Mouse (Mus musculus) megakaryocyte, embryonic 14.5 days (primary cell): ENCODE measurements at regions not wholly inside any gene's neighbourhood (a gene's known extent, or its start where the extent isn't known, plus 50 kb on each side); places are given as distances from the start of the nearest gene placed in this dataset.

Source experiments
- H3K27me3 ChIP-seq: replicated peaks from 2 replicates; pipeline ENCODE3; 2012; ENCODE audit warnings: inconsistent platforms
- H3K36me3 ChIP-seq: replicated peaks from 2 replicates; pipeline ENCODE3; 2012; ENCODE audit warnings: low read length, inconsistent platforms, mixed read lengths
- H3K4me1 ChIP-seq: 2 replicates; pipeline ENCODE4 v1.6.1; 2012; ENCODE audit warnings: inconsistent platforms
- H3K4me3 ChIP-seq: replicated peaks from 2 replicates; pipeline ENCODE3; 2012; ENCODE audit warnings: moderate library complexity, mild to moderate bottlenecking, inconsistent platforms
- H3K9me3 ChIP-seq: 2 replicates; pipeline ENCODE4 v1.6.1; 2012; ENCODE audit warnings: inconsistent platforms
- FLI1 ChIP-seq: IDR thresholded peaks from 2 replicates; pipeline ENCODE4 v1.6.1; 2012; ENCODE audit warnings: low read length, inconsistent platforms, mixed read lengths
- GATA1 ChIP-seq: IDR thresholded peaks from 3 replicates; pipeline ENCODE4 v1.6.1; 2012; ENCODE audit warnings: mixed read lengths, low read length, inconsistent platforms, borderline replicate concordance

DNA sequence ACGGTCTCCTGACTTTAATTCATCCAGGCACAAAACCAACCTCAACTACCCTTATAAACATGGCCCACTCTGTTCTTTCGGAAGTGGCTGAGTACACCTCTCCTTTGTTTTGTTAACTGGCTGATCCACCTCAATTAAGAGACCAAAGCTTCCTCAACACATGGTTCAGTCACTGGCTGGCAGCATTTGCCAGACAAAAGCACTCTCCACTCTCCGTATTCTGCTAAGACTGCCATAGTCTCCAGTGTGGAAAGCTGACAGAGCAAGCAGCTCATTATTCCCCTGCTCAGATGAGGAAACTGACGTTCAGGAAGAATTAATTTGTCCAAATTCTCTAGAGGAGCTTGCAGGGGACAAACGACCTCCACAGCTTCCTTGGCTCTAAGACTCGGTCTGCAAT is 56.5 kb upstream of the Clint1 start:
- TF ChIP-seq GATA1: no peak
- TF ChIP-seq FLI1: no peak
- Histone ChIP-seq H3K9me3 (no peaks in the 10 kb centered on the region), H3K4me3 (no peak overlapping the region), H3K27me3 (no peaks in the 10 kb centered on the region), H3K4me1 (peaks cover 71% of the 10 kb centered on the region), H3K36me3 (peaks cover 2% of the 10 kb centered on the region)

DNA sequence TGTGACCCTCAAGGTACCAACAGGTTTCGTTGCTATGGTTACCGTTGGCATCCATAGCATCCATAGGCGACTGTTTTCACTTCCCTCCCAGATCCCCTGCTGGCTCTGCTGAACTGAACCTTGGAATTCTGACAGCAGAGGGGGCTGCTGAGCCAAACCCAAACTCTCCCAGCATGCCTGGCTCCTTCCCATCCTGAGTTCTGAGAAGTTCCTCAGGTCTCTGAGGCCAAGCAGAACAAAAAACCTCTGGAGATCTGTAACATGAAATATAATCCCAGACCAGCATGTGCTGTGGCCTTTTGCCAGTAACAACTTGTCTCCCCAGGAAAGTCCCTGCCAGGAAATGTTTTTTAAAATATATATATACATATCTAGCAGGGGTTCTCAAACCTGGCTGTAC is 56.1 kb upstream of the Clint1 start:
- TF ChIP-seq FLI1: no peak
- H3K27me3 ChIP-seq: no peaks in the 10 kb centered on the region
- H3K9me3 ChIP-seq: no peaks in the 10 kb centered on the region
- H3K4me3 ChIP-seq: no peak overlapping the region
- H3K36me3 ChIP-seq: peaks cover 2% of the 10 kb centered on the region
- peaks cover 72% of the 10 kb centered on the region for H3K4me1 ChIP-seq

DNA sequence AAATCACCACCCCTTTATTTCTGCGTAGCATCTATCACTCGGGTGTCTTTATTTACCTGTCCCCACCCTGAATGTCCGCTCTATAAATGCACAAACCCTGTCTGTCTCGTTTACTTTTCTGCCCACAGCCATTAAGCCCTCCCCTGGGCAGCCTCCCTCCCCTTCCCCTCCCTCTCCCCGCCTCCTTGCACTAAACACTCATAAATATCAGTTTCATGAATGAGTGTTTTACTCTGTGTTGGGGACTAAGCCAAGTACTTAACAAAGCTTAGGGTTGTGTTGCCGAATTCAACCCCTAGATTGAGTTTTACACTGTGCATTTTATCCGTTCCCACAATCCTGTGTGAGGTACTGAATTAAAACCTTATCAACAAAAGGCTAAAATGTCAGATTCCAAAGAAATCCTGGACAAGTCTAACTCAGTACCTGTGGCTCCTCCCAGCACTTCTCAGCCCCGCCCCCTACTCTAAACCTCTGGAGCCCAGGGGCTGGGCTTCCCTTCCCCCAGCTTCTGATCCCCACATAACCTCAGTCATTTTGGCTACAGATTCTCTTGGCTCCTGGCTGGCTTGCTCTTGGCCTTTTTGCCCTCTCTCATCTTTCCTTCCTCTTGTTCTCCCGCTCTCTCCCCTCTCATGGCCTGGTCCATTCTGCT is 52.0 kb upstream of the Clint1 start:
- H3K27me3 ChIP-seq: no peaks in the 10 kb centered on the region
- H3K4me3 ChIP-seq: no peak overlapping the region
- H3K36me3 ChIP-seq: no peaks in the 10 kb centered on the region
- no peaks in the 10 kb centered on the region for H3K9me3 ChIP-seq
- H3K4me1 ChIP-seq: peaks cover 84% of the 10 kb centered on the region
- TF ChIP-seq GATA1 (no peak), FLI1 (no peak)
